Mouse (Mus musculus) intestine, embryonic 14.5 days (tissue): ENCODE results near the gene Spata4. TPM values are rescaled to one million over a fixed set of nuclear protein-coding genes. Genes with fewer than 3 reads are reported as not detected.

Experiments used
- ATAC-seq: fragments of 200-750 bp; cut with Nextera tagmentation; replicated peaks from 2 replicates; pipeline ENCODE4 v1.8.0; 2017; ENCODE audit warnings: low read depth, moderate number of reproducible peaks, moderate TSS enrichment, moderate library complexity; ENCODE audit not compliant: low FRiP score, low TSS enrichment
- DNase-seq: peaks from one replicate; pipeline ENCODE4 v3.0.0-alpha.2; 2018; ENCODE audit warnings: low spot score
- H3K27ac ChIP-seq: fragments of 300-500 bp; sonication (generic); 2 replicates; pipeline ENCODE4 v1.5.1; 2014; ENCODE audit warnings: low read depth, mild to moderate bottlenecking, control low read depth
- H3K27me3 ChIP-seq: fragments of 300-500 bp; sonication (generic); replicated peaks from 2 replicates; pipeline ENCODE4 v1.6.1; 2014; ENCODE audit warnings: low read length, control low read depth; ENCODE audit not compliant: control insufficient read depth, insufficient read depth
- H3K36me3 ChIP-seq: fragments of 300-500 bp; sonication (generic); 2 replicates; pipeline ENCODE4 v1.6.1; 2014; ENCODE audit warnings: low read length, control low read depth; ENCODE audit not compliant: control insufficient read depth, insufficient read depth
- H3K4me1 ChIP-seq: fragments of 300-500 bp; sonication (generic); replicated peaks from 2 replicates; pipeline ENCODE4 v1.6.1; 2014; ENCODE audit warnings: low read length, control low read depth, mixed read lengths; ENCODE audit not compliant: control insufficient read depth, insufficient read depth
- H3K4me2 ChIP-seq: fragments of 300-500 bp; sonication (generic); 2 replicates; pipeline ENCODE4 v1.6.1; 2014; ENCODE audit warnings: low read length
- H3K4me3 ChIP-seq: fragments of 300-500 bp; sonication (generic); 2 replicates; pipeline ENCODE4 v1.5.1; 2014; ENCODE audit warnings: low read depth, low read length, control low read depth, mixed read lengths
- H3K9ac ChIP-seq: fragments of 300-500 bp; sonication (generic); 2 replicates; pipeline ENCODE4 v1.6.1; 2014; ENCODE audit warnings: mild to moderate bottlenecking, low read length
- H3K9me3 ChIP-seq: fragments of 300-500 bp; sonication (generic); 2 replicates; pipeline ENCODE4 v1.6.1; 2016; ENCODE audit warnings: low read length, control low read depth; ENCODE audit not compliant: control insufficient read depth
- WGBS: fragments of 180-500 bp; shearing (Covaris S2); extraction: QIAGEN DNeasy Blood & Tissue Kit; methylation state at CpG from one replicate; pipeline ENCODE4 v1.1.7; 2014; 5-methylcytosine and 5-hydroxymethylcytosine counted together
- polyA plus RNA-seq: library from polyadenylated mRNA; unstranded; fragments of >200 nt; fragmentation: Nextera tagmentation; extraction: Ambion mirVana; gene quantifications from 2 replicates; pipeline ENCODE4 v1.2.1, GENCODE M21; 2014

Spata4 gene
- polyA plus RNA-seq, result not detected in 2 replicates

DNA sequence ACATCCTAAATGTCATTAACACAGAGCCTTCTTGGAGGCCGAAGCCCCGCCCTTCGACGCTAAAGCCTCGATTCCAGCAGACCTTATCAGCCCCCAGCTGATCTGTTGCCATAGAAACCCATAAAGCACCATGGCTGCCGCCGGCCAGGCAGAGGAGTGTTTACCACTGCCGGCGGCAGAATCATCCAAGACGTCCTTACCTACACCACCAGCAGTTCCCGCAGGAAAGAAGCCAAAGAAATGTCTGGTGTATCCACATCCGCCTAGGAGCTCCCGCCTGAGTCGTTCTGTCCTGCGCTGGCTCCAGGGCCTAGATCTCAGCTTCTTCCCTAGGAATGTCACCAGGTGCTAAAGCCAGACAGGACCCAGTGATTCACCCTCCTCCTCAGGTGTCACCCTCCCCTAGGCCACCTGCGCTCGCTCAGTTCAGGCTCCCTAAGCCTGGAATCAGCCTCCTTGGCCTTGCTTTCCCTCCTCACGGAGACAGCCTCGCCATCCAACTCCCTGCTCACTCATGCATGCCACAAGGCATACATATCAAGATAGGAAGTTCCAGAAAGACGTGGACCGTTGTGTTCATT is at the start of gene Spata4:
Gene Spata4 (plus strand): TSS at position 111 of the 581 bp plus-strand sequence.
- Histone ChIP-seq H3K4me3 (peak within 1 kb of the TSS; percentile 21; the same call in 1 of the 2 replicates), H3K9ac (no peak within 1 kb of the TSS), H3K4me1 (no peaks in the 10 kb centered on the region), H3K36me3 (no peaks in the 10 kb centered on the region), H3K9me3 (no peaks in the 10 kb centered on the region), H3K27me3 (no peaks in the 10 kb centered on the region), H3K27ac (no peak within 1 kb of the TSS), H3K4me2 (peak within 1 kb of the TSS; percentile 55)
- 9% methylated on average over 21 of the region's 21 CpGs for WGBS
- peak; percentile 72 for DNase-seq
- peak; percentile 92 for ATAC-seq

DNA sequence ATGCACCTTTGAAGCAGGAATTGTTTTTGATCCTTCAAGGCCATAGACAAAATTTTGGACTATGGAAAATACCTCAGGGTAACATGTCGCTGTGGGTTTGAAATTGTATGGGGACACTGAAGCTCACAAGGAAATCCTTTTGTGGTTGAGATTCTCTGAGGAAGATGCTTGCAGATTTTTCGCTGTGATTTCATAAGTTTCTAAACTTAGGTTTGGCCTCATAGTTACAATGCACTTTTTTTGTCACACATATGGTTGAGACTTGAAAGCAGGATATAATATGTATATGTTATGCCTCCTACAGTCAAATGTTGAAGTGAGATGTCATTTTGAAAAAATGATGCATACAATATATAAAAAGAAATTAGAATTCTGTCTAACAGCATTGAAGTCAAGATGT is 45.7 kb upstream of the Spata4 start:
- Histone ChIP-seq H3K4me1 (no peaks in the 10 kb centered on the region), H3K36me3 (no peaks in the 10 kb centered on the region), H3K9ac (no peak overlapping the region), H3K27me3 (no peaks in the 10 kb centered on the region), H3K4me2 (no peak overlapping the region), H3K4me3 (no peak overlapping the region), H3K27ac (no peak overlapping the region), H3K9me3 (no peaks in the 10 kb centered on the region)
- ATAC-seq, result no peak
- no peak for DNase-seq
- 76% methylated on average over 2 of the region's 2 CpGs for WGBS

DNA sequence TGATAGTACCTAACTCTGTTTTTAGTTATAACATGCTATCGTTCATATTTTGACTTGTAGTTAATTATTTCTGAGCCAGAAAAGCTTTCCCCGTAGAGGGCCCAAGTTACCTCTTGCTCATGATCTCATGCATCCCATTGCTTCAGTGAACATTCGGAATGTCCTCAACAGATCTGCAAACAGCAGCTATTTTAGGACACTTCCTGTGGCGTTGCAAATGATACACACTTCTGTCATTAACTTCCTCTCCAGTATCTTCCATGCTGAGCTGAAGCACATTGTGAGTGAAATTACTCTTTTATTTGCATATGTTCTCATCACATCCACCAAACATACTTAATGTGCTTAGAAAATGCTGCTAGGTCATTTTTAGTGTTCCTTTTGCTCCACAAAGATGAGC is 38.4 kb upstream of the Spata4 start:
- DNase-seq (no peak), ATAC-seq (no peak)
- no peaks in the 10 kb centered on the region for H3K27me3 ChIP-seq
- H3K4me1 ChIP-seq, result no peaks in the 10 kb centered on the region
- H3K4me3 ChIP-seq, result no peak overlapping the region
- H3K36me3 ChIP-seq, result no peaks in the 10 kb centered on the region
- WGBS, result 61% methylated on average over 4 of the region's 4 CpGs
- H3K9me3 ChIP-seq, result no peaks in the 10 kb centered on the region
- H3K4me2 ChIP-seq, result no peak overlapping the region
- no peak overlapping the region for H3K9ac ChIP-seq
- no peak overlapping the region for H3K27ac ChIP-seq

DNA sequence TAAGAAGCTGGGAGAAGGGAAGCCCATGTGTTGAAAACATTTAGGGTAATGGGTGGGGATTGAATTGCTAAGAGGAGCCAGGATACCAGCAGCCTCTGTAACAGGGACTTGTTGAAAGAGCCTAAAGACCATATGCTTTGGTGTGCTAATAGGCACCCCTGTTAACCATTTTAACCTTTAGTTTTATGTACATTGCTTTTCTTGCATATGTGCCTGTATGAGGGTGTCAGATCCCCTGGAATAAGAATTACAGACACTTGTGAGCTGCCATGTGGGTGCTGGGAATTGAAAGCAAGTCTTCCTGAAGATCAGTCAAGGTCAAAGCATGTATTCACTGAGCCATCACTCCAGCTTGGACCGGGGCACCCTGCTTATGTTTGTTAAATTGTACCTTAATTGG is 35.4 kb upstream of the Spata4 start:
- Histone ChIP-seq H3K9ac (no peak overlapping the region), H3K4me2 (no peak overlapping the region), H3K36me3 (no peaks in the 10 kb centered on the region), H3K4me1 (no peaks in the 10 kb centered on the region), H3K27ac (no peak overlapping the region), H3K9me3 (no peaks in the 10 kb centered on the region), H3K4me3 (no peak overlapping the region), H3K27me3 (no peaks in the 10 kb centered on the region)
- no peak for DNase-seq
- WGBS, result 91% methylated on average over 1 of the region's 1 CpGs
- ATAC-seq, result no peak

DNA sequence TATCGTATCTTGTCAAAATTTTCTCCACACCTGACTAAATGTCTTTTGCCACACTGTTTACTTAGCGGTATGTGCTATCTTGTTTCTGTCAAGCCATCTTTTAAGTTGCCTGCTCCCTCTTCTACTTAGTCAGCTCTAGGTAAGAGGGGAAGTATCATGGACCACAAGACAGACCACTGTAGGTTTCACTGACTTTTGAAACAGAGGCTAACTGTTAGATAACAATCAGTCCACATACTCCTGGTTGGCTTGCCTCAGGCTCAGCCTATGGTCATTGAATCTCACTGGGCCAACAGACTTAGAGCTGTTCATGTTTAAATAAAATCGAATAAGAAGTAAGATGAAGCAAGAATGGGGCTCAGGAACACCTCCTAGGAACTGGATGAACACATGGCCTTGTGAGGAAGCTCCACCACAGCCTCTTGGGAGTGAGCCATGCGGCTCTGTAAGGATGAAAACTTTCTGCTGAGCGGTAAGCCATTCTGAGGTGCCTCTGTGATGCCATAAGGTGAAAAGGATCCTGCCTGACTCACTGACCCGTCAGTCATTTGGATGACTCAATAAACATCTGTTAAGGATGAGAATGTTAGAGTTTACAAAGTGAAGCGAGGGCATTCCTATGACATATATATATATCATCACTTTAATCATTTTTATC is 34.8 kb upstream of the Spata4 start:
- Histone ChIP-seq H3K9me3 (no peaks in the 10 kb centered on the region), H3K4me3 (no peak overlapping the region), H3K9ac (no peak overlapping the region), H3K4me1 (no peaks in the 10 kb centered on the region; the same call in 1 of the 2 replicates), H3K36me3 (no peaks in the 10 kb centered on the region), H3K27me3 (no peaks in the 10 kb centered on the region), H3K4me2 (no peak overlapping the region), H3K27ac (no peak overlapping the region)
- 87% methylated on average over 7 of the region's 7 CpGs for WGBS
- ATAC-seq, result no peak
- no peak for DNase-seq

DNA sequence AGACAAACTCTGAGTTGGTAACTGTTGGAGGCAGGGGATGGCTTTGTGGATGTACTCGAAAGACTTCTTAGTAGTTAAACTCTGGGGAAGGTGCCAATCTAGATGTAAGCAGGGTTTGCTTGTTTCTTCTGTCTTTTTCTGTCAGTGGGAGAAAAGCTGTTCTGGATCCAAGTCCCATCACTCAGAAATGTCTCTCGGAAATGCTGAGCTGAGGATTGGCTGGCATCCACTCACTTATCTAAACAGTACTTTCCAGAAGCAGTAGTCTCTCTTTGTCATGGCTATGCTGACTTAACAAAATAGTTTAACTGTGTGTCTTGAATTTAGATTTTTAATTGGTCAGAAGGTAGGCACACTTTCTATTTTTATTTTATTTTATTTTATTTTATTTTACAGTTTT is 33.4 kb upstream of the Spata4 start:
- H3K4me2 ChIP-seq, result no peak overlapping the region
- H3K27me3 ChIP-seq, result no peaks in the 10 kb centered on the region
- 36% methylated on average over 2 of the region's 2 CpGs for WGBS
- no peak overlapping the region for H3K4me3 ChIP-seq
- no peak overlapping the region for H3K9ac ChIP-seq
- DNase-seq (no peak), ATAC-seq (no peak)
- no peaks in the 10 kb centered on the region; the same call in 1 of the 2 replicates for H3K4me1 ChIP-seq
- no peak overlapping the region for H3K27ac ChIP-seq
- H3K36me3 ChIP-seq, result no peaks in the 10 kb centered on the region
- H3K9me3 ChIP-seq, result no peaks in the 10 kb centered on the region

DNA sequence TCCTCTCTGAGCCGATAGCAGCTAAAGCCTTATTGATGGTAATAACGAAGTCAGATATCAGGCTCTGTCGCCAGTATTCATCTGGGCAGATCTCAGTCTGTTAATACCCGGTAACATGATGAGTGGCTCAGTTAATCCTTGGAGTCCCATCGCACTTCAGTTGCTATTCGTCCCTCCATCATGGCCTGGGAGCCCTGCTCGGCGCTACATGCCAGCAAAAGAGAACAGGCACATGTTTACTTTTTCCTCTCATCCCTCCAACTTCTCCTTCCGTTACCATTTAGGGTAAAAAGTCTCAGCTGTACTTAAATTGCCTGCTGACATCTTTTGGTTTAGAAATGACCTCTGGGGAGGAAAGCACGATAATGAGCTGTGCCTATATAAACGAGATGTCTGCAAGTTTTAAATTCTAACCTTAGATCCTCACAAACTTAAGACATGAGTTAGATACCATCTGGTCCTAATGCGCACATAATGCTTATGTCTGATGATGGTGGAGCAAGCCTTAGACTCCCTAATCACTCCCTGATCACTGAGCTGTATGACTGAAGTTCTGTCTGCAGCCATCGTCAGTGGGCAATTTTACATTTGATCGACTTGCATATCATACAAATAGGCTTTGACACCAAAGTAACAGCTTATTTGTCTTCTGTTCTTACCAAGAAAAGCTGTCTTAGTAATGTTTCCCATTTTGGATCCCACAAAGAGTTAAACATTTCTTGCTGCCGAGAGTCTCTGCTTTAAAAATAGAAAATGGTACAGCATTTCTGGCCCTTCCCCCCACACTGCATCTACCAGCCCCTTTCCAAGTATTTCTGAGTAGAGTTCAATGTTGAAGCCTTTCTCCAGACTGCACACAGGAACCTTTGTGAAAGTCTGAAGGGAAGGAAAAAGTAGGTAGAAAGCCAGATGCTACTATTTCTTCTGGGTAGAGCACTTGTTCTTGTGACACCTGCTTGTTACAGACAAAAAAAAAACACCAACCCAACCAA is 29.7 kb upstream of the Spata4 start:
- Histone ChIP-seq H3K9ac (no peak overlapping the region), H3K36me3 (no peaks in the 10 kb centered on the region), H3K9me3 (no peaks in the 10 kb centered on the region), H3K27me3 (no peaks in the 10 kb centered on the region), H3K27ac (0 out of 2 replicates have a peak overlapping the region, but pooled peaks have one; percentile 16), H3K4me1 (no peaks in the 10 kb centered on the region; the same call in 1 of the 2 replicates), H3K4me2 (peak overlapping the region; percentile 9; the same call in 1 of the 2 replicates), H3K4me3 (no peak overlapping the region)
- WGBS, result 46% methylated on average over 15 of the region's 15 CpGs
- DNase-seq (no peak), ATAC-seq (no peak)

DNA sequence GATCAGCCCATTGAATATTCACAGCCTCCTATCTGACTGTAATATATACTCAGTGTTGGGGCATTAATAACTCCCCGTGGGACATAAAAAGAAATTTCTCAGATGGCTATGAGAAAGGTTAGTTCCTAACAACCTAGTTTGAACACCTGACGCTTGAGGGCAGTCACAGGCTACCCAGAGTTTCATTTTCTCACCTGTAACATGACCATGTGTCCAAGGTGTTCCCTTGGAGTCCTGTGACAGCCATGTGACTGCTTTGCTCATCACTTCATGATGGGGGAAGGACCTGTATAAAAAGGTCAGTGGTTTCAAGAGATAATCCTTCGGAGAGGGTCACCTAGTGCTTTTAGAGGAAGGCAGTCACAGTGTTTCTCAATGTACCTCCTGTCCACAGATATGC is 19.1 kb upstream of the Spata4 start:
- Histone ChIP-seq H3K9ac (no peak overlapping the region), H3K36me3 (no peaks in the 10 kb centered on the region), H3K4me1 (no peaks in the 10 kb centered on the region), H3K27me3 (no peaks in the 10 kb centered on the region), H3K4me2 (no peak overlapping the region), H3K27ac (no peak overlapping the region), H3K9me3 (no peaks in the 10 kb centered on the region), H3K4me3 (no peak overlapping the region)
- ATAC-seq, result no peak
- no peak for DNase-seq
- WGBS, result 81% methylated on average over 3 of the region's 3 CpGs
